Mouse (Mus musculus): ENCODE measurements around the gene Kalrn.

Kalrn gene

DNA sequence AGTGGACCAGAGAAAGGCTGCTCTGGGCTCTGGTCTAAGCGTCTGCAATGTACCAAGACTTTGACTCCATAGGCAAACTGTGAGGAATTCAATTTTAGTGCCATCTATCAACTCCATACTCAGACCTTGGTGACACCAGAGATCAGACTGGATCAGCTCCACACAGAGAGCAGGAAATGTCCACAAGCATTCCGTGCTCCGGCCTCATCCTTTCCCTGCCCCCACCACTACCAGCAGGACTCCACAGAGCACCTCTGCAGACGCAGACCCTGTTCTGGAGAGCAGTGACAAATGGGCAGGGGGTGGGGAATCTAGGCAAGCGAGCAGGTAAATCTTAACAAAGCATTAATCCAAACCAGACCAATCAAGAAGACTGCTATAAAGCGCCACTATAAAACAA lies 15.4 kb downstream of the Kalrn start:
- DNase-seq (ENCODE audit: low spot score), result no peak

DNA sequence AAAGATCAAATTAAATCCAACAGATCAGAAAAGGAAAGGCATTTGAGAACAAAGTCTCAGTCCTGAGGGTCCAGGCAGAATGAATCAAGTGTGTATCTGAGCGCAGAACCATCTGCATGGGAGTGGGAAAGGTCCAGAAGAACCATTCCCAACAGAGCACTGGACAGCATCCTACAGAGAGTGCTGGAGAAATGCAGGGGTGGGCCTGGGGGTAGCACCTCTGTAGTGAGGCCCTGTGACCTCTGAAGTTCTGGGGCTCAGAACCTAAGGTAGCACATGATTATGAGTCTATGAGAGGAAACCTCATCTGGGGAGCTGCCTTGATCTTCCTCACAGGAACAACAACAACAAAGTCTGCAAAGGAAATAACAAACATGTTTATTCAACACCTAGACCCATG lies 20.6 kb downstream of the Kalrn start:
- no peak for DNase-seq (ENCODE audit: low spot score)

DNA sequence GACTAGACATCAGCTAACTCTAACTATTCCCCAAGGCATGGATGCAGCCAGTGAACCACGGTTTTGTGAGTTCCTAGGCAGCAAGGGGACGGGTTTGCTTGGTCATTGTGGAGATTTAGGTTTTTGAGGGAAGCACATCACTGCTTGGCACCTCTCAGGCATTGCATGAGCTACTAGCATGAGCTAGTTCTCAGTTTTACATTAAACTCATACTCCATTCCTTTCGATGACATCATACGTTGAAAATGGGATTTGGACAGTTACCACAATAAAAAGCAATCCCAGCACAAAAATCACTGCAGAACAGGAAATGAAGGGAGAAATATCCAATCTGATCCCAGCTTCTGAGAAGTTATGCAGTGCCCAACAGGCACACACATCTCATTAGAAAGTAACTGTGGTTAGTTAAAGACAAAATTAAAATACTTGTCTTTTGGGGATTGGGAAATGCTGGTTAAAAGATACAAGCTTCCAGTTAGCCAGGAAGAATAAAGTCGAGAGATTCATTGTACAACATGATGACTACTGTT lies 23.8 kb downstream of the Kalrn start:
- no peak for DNase-seq (ENCODE audit: low spot score)

DNA sequence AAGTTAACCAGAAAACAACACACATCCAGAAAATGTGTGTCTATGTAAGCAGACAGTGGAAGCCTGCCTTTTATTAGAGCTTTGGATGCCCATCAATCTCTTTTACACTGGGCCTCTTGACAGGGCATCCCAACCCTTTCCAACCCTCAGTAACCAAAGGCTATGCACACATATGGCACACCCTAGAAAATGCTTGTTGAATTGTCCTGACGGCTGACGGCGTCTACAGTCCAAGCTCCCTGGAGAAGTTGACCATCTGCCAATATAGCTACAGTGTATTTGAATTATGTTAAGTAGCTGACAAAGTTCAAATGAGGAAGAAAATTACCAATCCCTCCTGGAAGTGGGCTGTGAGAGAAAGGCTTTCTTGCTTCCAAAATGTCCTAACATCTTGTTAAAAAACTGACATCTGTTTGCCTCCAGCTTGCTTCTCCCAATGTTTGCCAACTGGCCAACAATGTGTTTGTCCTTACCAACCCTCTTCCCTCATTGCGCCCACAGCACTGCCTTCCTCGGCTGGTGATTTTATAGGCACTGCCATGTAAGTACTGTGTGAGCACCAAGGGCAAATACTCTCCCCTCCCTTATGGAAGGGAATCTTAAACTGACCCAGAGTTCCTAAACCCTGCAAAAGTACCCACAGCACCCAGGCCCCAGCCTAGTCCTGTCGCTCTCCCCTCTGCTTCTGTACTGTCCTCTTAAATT lies 26.4 kb downstream of the Kalrn start:
- no peak for DNase-seq (ENCODE audit: low spot score)

DNA sequence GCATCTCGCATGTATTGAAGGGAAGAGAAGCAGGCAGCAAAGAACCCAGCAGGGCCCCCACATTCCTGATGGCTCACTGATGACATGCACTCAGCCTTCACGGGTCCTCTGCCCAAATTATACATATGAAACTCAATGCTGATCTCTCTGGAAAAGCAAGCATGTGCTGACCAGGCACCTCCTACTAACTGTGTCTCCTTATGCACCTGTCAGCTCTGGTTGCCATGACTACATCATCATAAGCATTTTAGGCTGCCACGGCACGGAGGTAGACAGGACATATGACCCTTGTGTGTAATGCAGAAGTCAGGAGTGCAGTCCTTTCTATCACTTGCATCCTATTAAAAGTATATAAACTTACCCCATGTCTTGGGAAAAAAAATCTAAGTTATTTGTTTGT lies 29.6 kb downstream of the Kalrn start:
- DNase-seq (ENCODE audit: low spot score), result no peak

DNA sequence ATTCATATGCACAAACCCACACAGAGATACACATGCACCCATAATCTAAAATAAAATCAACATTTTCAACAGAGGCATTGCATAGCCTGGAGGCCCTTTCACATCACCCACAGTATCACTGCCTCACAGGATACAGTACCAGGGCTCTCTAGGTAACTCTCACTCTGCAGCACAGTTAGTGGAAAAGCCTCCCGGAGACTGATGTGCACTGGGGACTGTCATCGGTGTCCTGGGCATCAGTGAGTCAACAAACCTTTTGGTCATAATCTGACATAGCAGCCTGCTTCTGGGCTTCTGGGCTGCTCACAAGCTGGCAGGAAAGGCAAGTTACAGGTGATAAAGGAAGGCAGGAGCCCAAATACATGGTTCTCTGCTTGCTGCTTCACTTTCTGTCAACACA lies 31.0 kb downstream of the Kalrn start:
- DNase-seq (ENCODE audit: low spot score), result no peak

DNA sequence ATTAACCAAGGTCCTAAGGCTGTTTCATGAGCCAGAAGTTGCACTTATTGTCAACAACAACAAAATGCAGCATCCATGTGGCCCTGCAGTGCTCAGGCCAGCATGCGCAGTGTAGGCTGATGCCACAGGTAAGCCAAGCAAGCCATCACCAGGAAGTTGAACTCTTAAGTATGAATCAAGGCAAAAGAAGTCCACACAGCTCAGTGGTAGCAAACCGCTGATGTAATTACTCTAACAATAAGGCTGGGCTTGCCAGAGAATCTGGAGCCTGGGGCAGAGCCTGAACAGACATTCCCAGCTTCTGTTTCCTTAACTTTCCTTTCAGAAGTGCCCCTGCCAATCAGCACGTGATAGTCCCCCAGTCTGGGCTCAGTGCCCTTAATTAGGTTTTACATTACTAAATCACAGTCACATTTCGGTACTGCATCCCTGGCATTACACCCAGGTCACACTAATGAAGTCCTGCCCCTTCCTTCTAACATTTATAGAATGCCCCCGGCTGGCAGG lies 34.6 kb downstream of the Kalrn start:
- no peak for DNase-seq (ENCODE audit: low spot score)

DNA sequence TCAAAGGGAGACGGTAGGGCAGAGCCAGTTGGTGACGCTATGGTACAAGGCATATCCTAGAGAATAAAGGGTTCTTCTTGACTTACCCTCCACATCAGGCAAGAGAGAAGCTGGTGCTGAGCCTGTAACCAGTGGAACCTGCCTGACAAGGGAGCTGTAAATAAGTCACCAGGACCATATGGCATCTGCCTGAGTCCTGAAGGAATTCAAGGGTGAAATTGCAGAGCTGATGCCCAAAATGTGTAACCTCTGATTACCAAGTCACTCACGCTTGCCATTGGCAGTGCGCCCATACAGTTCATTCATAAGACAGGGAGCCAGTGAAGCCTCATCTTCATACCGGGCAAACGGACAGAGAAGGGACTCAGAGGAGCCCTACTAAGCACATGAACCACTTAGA lies 37.0 kb downstream of the Kalrn start:
- DNase-seq (ENCODE audit: low spot score), result no peak

DNA sequence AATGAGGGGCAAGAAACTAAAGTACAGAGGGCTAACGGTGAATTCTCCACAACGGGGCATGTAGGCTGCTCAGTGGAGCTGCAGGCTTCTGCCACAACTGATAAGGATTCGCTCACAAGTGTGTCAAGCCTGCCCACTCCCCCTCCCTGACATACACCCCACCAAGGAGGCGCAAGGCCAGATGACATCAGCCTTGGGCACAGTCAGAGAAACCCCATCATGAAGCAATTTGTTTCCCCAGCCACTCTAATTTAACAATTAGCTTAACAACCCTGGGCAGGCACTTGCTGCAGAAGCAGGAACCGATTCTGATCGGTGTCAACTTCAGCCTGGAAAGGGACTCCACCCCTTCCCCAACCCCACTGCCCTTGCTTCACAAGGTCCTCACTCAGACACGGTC lies 38.2 kb downstream of the Kalrn start:
- no peak for DNase-seq (ENCODE audit: low spot score)

DNA sequence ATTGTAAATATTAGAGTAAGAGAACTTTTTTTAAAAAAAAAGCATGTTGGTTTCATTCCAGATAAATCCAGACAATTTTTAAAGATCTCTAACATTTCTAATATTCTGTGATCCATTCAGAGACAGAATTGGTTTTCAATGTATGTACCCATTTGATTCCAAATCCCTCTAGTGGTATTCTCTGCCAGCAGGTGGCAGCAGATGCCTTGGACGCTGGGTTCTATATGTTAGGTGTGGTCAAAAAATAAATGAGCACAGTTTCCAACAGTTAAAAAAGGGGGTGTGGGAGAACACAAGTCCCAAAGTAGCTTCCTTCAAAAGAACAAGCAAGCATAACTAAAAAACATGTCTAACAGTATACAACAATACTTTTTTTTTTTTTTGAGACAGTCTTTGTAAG lies 41.8 kb downstream of the Kalrn start:
- DNase-seq (ENCODE audit: low spot score), result no peak

DNA sequence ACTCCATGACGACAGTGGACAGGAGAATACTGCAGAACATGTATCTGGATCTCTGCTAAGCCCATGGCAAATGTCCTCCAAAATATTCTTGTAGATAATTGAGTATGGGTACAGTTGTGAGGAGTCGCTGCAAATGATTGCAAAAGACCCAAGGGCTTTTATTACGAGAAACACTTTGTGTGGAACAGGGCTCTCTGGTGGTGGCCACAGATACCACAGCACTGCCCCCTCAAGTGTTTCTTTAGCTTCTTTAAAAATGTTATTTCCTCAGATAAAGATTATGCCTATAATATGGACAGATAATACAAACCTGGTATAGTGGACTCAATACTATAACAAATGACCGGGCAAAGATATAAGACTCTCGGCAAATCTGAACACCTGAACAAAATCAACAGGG lies 43.3 kb downstream of the Kalrn start:
- no peak for DNase-seq (ENCODE audit: low spot score)

DNA sequence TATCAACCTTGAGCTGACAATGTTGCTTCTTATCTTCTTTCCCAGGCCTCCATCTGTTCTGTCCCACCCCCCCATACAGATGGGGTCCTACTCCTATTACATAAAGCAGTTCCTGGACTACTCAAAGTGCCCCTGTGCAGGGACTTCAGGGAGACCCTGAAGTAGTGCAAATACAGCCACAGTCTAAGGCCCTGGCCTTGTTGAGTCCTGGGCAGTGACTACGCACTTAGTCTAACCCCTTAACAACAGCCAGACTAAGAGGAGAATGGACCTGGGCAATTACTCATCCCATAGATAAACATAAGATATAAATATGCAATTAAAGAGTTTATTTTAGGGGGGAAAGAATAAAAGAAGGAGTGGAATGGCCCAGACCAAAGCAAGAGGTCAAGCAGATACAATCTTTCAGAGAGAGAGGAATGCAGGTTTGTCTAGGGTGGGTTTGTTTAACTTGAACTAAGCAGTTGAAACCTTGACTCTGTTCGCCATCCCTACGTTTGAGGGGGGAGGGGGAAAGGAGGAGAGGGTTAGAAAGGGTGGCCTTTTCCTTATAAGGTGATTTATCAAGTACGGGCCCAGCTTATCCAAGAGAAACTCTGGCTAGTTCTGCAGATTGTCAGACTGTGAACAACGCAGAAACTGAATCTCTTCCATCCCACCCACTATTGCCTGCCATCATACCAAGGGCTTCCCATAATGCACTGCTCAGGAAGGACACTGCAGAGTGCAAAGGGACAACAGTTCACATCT lies 44.9 kb downstream of the Kalrn start:
- no peak for DNase-seq (ENCODE audit: low spot score)

DNA sequence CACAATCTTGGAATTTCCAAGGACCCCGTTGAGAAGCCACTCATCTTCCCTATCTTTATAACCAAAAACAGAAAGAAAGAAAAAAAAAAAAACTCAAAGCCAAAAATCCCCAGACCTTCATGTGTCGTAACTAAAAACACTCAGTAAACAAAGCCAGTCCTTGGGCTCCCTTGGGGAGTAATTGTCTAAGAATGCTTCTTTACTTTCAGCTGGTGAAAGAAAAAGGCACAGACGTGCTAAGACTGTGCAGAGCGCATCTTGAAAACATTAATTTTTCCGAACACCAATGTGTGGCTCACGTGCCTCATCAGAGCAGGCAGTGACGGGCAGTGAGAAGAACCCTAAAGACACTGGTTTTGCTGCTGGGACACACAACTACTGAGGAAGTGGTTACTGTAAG lies 47.0 kb downstream of the Kalrn start:
- no peak for DNase-seq (ENCODE audit: low spot score)

DNA sequence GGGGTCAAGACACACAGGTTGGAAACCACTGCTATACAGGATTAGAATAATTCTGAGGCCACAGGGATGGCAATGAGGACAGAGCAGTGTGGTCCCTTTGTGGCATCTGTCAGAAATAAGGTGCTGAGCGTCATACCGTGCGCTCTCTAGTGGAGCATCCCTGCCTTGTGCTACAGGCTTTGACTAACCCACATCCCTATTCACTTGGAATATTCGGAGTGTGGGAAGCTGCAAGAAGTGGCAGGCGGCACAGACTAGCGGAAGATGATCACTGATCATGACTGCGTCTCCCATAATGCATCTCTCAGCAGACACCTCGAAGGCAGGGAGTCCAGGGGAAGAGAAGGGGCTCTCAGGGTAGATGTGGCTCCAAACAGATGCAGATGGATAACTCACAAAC lies 47.5 kb downstream of the Kalrn start:
- DNase-seq (ENCODE audit: low spot score), result no peak

DNA sequence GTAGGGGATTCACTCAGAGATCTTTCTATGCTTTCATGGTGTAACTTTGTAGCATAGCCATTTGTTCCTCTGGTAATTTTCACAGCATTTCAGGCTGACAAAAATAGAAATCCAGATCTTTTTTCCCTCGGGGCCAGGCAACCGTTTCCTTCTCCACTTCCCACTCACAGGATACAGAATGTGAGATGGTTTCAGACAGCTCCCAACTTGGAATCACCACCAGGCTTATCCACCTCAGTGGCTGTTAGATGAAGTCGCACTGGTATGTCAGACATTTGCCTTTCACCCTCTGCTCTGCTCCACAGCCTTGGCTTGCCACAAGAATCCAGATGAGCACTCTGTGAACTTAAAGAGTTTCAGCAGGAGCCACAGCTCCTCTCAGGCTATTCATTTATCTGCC lies 48.1 kb downstream of the Kalrn start:
- DNase-seq (ENCODE audit: low spot score), result no peak

DNA sequence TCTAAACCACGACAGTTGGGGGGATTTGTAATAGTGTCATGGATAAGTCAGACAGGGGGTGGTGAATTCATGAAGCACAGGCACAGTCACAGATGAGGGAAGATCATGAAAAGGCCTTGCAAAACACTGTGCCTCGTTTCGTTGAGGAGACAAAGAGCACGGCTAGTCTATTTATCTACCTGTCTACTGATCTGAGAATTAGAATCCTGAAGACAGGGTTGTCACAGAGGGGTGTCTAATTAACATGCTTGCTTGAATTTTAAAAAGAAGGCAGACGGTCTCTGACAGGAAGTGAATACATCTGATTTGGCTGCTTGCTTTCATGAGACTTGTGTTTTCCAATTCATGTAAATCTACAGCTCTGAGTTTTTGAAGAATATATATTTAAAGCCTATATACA lies 52.3 kb downstream of the Kalrn start:
- no peak for DNase-seq (ENCODE audit: low spot score)

DNA sequence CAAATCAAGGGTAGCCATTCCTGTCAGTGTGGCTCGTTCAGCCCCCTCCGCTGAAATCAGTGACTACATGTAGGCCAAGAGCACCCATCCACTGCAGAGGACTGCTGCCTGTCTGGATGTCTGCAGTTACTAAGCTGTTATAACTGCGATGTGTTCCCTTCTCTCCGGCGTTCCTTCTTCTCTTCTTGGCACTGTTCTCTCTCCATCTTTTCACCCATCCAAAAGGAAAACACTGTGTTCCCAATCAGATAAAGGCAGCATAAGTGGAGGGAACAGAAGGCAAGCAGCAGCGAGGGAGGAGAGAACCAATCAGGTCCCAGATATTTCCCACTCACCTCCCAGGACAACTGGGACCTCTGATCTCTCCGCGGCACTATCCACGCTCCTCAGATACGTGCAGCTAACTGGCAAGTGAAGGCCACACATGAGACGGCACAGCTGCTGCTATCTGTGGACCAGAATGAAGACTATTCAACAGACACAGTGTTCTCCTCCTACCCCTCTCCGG lies 56.4 kb downstream of the Kalrn start:
- DNase-seq (ENCODE audit: low spot score), result no peak

DNA sequence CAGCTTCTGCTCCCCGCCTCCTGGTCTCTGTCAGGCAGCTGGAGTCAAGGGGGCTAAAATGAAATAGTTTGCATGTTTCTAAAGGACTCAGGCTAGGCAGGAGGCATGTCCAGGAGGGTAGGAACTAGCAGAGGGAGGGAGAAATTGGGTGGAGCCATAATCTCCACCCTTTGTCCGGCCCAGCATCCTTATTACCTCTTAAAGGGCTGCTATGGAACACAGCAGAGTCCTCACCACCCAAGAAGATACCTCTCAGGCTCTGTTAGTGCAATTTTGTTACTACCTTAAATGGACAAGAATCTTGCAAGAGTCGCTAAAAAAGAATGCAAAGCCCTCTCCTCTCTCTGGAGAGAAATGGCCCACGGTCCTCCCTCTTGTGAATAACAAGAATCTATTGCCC lies 57.8 kb downstream of the Kalrn start:
- DNase-seq (ENCODE audit: low spot score), result no peak

DNA sequence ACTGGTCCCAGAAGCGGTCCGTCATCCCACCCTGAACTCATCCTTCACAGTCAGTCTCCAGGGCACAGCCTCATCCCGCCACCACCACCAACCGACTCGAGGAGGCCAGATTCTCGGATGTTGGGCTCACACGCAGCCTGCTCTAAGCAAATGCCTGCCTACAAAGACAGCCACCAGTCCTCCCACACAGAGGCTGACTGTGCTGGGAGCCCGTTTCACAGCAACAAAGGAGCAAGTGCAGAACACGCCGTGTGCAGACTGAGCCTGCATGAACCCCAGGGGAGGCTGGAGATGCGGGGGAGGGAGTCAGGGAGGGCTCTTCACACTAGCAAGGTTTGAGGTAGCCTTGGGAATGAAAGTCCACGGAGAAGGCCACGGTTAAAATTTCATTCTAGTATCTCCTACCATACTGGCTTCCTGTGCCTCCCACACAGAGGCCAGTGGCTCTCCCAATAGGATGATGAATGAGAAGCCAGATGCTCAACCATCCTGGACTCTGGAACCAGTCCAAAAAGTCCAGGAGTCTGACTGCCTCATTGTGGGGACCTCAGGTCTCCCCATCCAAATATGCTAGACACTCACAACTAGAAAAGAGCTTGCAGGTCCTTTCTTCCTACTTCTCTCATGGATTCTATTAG lies 59.3 kb downstream of the Kalrn start:
- no peak for DNase-seq (ENCODE audit: low spot score)

DNA sequence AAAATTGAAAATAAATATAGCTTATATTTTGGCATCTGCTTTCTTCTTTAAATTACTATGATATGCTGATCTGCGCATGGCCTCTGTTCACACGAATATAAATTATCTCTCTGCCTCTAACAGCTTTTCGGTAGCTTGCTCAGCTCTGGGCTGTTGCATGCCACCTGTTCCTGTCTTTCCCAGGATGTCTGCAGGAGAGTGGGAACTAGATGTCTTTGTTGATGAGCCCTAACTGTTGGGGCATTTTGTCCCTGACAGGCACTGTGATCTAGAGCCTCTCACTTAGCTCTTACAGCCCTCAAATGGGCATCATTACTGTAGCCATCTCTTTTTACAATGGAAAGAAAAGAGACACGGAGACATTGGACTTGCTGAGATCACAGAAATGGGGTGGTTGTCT lies 61.0 kb downstream of the Kalrn start:
- no peak for DNase-seq (ENCODE audit: low spot score)

DNA sequence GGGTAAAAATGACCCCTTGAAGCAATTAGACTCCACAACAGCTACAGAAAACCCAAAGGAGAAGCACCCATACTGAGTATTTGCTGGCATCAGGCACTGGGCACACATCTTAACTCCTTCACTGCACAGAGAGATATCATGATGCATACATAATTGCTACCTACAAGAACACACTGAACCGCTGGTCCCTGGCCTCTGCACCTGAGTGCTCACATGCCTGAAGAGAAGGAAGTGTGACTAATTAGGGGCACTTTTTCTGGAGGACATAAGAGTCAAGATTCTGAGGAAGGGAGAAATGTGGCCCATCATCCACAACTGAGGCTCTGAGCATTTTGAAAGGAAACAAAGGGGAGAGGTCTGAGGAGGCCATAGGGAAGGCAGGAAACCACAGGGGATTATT lies 65.2 kb downstream of the Kalrn start:
- no peak for DNase-seq (ENCODE audit: low spot score)

DNA sequence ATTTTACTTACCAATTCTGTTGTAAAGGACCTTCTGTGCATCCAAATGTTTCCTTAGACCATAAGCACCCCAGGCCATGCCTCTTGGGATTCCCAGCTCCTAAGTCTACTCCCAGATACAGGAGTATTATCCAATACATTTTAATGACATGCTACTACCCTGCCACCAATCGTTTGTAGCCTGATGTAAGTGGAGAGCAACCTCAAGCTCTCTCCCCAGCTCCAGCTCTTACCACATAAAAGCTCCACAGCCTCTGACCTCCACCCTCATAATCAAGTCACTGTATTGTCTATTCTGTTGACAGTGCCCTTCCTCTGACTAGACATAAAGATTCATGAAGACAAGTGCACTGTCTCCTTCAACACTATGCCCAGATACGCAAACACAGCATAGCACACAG lies 67.3 kb downstream of the Kalrn start:
- DNase-seq (ENCODE audit: low spot score), result no peak

DNA sequence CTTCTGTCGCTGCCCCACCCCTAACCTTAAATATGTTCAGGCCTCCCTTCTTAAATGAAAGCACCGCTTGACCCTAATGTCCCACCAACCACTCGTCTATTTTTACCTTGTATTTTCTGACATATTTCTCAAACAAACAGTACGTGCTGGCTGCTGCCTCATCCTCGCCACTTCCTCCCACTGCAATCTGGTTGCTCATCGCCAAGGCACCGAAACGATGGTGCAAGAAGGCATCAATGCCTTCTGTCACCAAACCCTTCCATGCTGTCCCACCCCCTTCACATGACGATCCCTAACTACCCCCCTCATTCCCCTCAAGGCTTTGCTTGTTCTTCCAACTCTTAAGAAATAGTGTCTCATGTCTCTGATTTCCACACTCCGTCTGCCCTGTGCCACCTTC lies 69.1 kb downstream of the Kalrn start:
- no peak for DNase-seq (ENCODE audit: low spot score)
